Mouse (Mus musculus) hindbrain, embryonic 13.5 days (tissue): ENCODE data around the gene Src. TPM values are rescaled to one million over a fixed set of nuclear protein-coding genes. Genes with fewer than 3 reads are reported as not detected.

Source experiments
- polyA plus RNA-seq: library from polyadenylated mRNA; unstranded; fragments of >200 nt; fragmentation: Nextera tagmentation; extraction: Ambion mirVana; gene quantifications from 2 replicates; pipeline ENCODE4 v1.2.1, GENCODE M21; 2015

Gene Src
- polyA plus RNA-seq, 1 experiment from 2014 or later, result 31.8 TPM

Other genes with a start within 250 kb of the Src start
- gene Rbl1, start 213.9 kb upstream of the Src start, polyA plus RNA-seq, result 9.1 and 9.4 TPM in 2 replicates
- 203 and 208 TPM in 2 replicates for gene Rpn2, start 139.4 kb upstream of the Src start, polyA plus RNA-seq
- 0.43 and 0.58 TPM in 2 replicates for gene Mroh8, start 138.9 kb upstream of the Src start, polyA plus RNA-seq
- gene Ghrh, start 70.9 kb upstream of the Src start, polyA plus RNA-seq, result 0.48 and 1.1 TPM in 2 replicates
- 91.7 and 95.8 TPM in 2 replicates for gene Manbal, start 50.9 kb upstream of the Src start, polyA plus RNA-seq
- 6,024 and 6,534 TPM in 2 replicates for gene Nnat, start 141.6 kb downstream of the Src start, polyA plus RNA-seq
- gene Blcap, start 152.8 kb downstream of the Src start, polyA plus RNA-seq, result 219 and 232 TPM in 2 replicates